Mouse (Mus musculus) embryonic stem cell, embryonic (primary cell): ENCODE measurements around the gene Aanat.

Source experiments
- CTCF ChIA-PET, 4 experiments: fragments of 300-600 bp in 2 of 4; fragments of 350-600 bp in 2 of 4; sonication (Branson Sonifier 250); formaldehyde crosslinking; loops; one replicate each; lab custom pipeline; 2022; ENCODE audit warnings: inconsistent platforms in 2 of 4; lab: Charles Lee
- POLR2A ChIA-PET, 4 experiments: fragments of 300-600 bp in 2 of 4; fragments of 350-600 bp in 2 of 4; sonication (Branson Sonifier 250); formaldehyde crosslinking; loops; one replicate each; lab custom pipeline; 2022; ENCODE audit warnings: antibody characterized with exemption in 4 of 4, inconsistent platforms in 1 of 4; lab: Charles Lee

The Aanat gene

GRCm38 (mm10) chr11:116565283-116566041 lies 20.8 kb upstream of the Aanat start:
- ChIA-PET POLR2A (interaction anchor here in 3 of 4 experiments (0.6 to 3.2 kb wide), 7 partner anchors 9 to 182 kb away, joined by 3 to 9 read pairs (median 3); no protein-coding TSS in a partner anchor), CTCF (interaction anchor here in 3 of 4 experiments (0.7 to 3.3 kb wide), 8 partner anchors 21 to 350 kb away, joined by 3 to 10 read pairs (median 3); partner anchors contain the start of gene Aanat (in 3 of the 3))

- POLR2A ChIA-PET: interaction anchor here in 3 of 4 experiments (0.6 to 3.2 kb wide), 8 partner anchors 8 to 769 kb away, joined by 3 to 9 read pairs (median 4); no protein-coding TSS in a partner anchor
- CTCF ChIA-PET: interaction anchor here (1.0 to 3.3 kb wide), 10 partner anchors 13 to 61 kb away, joined by 3 to 11 read pairs (median 5); partner anchors contain the start of gene Aanat (in 2 of the 4)
These were observed 18.7 kb upstream of the Aanat start for GRCm38 (mm10) chr11:116567531-116567930.

DNA sequence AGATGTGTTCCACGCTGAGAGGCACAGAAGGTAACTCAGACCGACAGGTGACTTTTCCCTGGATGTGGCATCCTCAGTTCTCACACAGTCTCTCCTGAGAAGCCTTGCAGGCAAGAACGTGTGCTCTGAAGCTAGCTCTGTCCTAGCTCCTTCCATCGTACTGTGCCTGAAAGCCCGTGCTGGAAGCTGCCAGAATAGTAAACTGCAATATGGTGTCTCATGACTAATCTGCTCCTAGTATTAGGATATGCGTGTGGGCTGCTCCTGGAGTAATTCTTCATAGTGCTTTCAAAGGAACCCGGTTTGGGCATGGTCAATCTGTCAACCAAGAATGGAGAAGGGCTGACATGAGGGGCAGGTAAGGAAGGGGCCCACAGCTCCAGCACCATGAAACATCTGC lies 15.4 kb upstream of the Aanat start:
- ChIA-PET POLR2A (interaction anchor here in 3 of 4 experiments (0.6 to 1.4 kb wide), 6 partner anchors 24 to 72 kb away, joined by 3 to 4 read pairs (median 3); no protein-coding TSS in a partner anchor), CTCF (interaction anchor here in 3 of 4 experiments (1.2 to 7.9 kb wide), 7 partner anchors 15 to 54 kb away, joined by 3 to 56 read pairs (median 6); partner anchors contain the start of gene Aanat (in 2 of the 3))

- ChIA-PET POLR2A (interaction anchor here in 3 of 4 experiments (0.5 to 2.3 kb wide), 10 partner anchors 11 to 874 kb away, joined by 3 to 5 read pairs (median 4); partner anchors contain the start of genes Aanat (in 2 of the 3) and Evpl (in 1 of the 3)), CTCF (interaction anchor here (0.5 to 7.9 kb wide), 12 partner anchors 15 to 231 kb away, joined by 3 to 56 read pairs (median 4); partner anchors contain the start of gene Aanat (in 1 of the 4))
These were observed 14.2 kb upstream of the Aanat start for GRCm38 (mm10) chr11:116571767-116572679.

DNA sequence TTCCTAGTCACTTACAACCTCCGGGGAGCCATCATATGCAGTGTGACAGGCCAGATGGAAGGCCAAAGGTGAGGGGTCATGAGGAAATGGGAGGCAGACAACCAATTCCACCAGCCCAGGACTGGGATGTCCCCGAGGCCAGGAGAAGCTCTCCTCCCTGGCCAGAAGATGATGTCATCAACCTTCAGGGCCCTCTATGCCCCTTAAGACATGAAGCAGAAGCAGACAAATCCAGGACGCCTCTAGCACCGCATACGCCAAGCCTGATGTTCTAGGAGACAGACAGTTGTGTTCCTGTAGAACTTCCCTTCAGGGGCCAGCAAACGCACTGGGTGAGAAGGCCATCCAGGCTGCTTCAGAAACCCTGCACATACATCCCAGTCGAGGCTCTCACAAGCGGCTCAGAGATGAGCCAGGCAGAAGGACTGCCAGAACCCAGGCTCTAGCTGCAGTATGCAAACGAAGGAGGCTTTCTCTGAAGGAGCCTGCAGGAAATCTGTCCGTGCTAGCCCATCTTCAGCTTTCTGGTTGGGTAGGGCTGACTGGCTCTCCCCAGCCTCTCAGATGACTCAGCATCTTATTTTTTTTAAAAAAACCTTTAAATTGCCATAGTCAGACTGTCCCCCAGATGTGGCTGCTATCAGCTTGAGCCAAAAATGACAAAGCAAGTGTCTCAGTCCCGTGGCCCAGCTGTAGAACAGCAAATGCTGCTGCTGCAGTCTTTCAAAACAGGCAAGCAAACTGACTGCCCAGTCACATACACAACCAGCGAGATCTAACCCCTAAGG lies 13.3 kb upstream of the Aanat start:
- POLR2A ChIA-PET: interaction anchor here in 3 of 4 experiments (0.6 to 3.5 kb wide), 14 partner anchors 12 to 1155 kb away, joined by 3 to 14 read pairs (median 3); partner anchors contain the start of genes Aanat (in 2 of the 3) and Evpl (in 1 of the 3)
- CTCF ChIA-PET: interaction anchor here in 3 of 4 experiments (0.5 to 7.9 kb wide), 10 partner anchors 13 to 56 kb away, joined by 3 to 56 read pairs (median 5); partner anchors contain the start of gene Aanat (in 2 of the 3)

DNA sequence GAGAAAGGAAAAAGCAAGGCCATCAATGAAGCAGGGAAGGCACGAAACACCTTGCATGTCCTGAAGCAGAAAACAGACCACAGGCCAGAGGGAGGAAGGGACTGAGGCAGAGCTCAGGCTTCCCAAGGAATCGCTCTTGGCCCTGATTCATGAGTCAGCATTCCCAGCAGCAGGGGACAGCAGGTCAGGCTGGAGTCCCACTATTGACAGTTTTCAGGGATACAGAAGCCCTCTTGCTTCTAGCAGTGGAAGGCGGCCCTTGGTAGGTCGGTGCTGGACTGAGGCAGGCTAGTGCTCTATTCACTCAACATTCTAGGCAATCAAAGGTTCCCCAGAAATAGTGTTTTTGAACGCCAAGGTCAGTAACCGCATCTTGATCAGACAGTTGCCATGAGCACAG lies 11.7 kb upstream of the Aanat start:
- CTCF ChIA-PET: interaction anchor here in 3 of 4 experiments (1.0 to 7.9 kb wide), 9 partner anchors 12 to 54 kb away, joined by 3 to 56 read pairs (median 6); partner anchors contain the start of gene Aanat (in 2 of the 3)
- POLR2A ChIA-PET: interaction anchor here in 3 of 4 experiments (0.6 to 5.0 kb wide), 23 partner anchors 9 to 285 kb away, joined by 3 to 50 read pairs (median 4); partner anchors contain the start of genes Aanat (in 3 of the 3) and Prpsap1 (in 1 of the 3)

DNA sequence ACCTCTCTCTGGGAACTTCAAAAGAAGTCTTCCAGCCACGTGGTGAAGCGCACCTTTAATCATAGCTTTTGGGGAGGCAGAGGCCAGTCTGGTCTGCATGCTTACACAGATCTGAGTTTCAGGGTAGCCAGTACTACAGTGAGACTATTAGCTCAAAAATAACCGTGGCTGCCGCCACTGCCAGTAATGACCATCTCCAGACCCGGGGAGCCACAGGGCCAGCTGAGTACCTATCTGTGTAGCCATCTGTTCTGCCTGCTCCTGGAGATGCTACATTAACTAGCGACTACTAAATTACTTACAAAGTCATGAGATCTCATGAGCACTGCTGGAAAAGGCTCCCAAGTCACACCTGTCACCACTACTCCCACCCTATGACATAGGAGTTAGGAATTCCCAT lies 11.2 kb upstream of the Aanat start:
- CTCF ChIA-PET: interaction anchor here (0.6 to 7.9 kb wide), 15 partner anchors 11 to 693 kb away, joined by 3 to 56 read pairs (median 6); partner anchors contain the start of gene Aanat (in 4 of the 4)
- POLR2A ChIA-PET: interaction anchor here in 3 of 4 experiments (0.6 to 5.0 kb wide), 22 partner anchors 9 to 285 kb away, joined by 3 to 50 read pairs (median 4); partner anchors contain the start of genes Aanat (in 2 of the 3) and Prpsap1 (in 1 of the 3)

- ChIA-PET CTCF (interaction anchor here (0.5 to 7.9 kb wide), 22 partner anchors 11 to 694 kb away, joined by 3 to 56 read pairs (median 4); partner anchors contain the start of gene Aanat (in 4 of the 4)), POLR2A (interaction anchor here (0.6 to 5.0 kb wide), 25 partner anchors 10 to 140 kb away, joined by 3 to 50 read pairs (median 3); partner anchors contain the start of genes Aanat (in 3 of the 4) and Prpsap1 (in 1 of the 4))
These were observed 10.8 kb upstream of the Aanat start for GRCm38 (mm10) chr11:116575396-116575795.

GRCm38 (mm10) chr11:116579280-116579679 lies 7.0 kb upstream of the Aanat start:
- POLR2A ChIA-PET: interaction anchor here in 2 of 4 experiments (0.6 to 1.4 kb wide), 2 partner anchors 19 to 431 kb away, joined by 3 to 12 read pairs; no protein-coding TSS in a partner anchor
- CTCF ChIA-PET: interaction anchor here in 1 of 4 experiments (1.3 to 1.7 kb wide), 2 partner anchors 13 to 24 kb away, joined by 4 read pairs; no protein-coding TSS in a partner anchor

DNA sequence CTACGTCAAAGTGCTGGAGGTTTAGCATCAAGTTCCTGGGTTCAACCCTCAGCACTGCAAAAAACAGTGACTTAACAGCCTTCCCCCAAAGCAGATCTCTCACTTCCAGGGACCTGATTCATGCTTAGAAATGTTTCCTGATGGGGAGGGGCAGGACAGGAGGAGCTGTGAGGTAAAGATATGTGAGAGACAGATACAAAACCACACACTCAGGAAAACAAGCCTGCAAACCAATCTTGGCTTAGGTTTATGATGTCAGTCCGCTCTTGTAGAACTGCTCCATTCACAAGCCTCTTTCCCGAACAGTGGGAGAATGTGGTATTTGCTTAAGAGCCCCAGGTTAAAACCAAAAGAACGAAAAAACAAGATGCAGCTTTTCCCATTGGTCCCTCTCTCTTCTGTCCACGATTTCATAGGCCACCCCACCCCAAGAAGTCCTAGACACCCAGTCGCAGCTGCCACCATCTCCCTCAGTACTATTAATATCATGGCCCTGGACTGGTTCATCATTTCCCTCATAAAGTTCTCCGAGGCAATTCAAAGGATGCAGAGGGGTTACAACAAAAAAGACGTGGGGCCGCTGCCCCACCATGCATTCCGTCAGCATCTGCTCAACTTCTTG lies 6.1 kb upstream of the Aanat start:
- CTCF ChIA-PET: interaction anchor here in 2 of 4 experiments (0.7 to 1.3 kb wide), 2 partner anchors 12 kb away, joined by 3 to 4 read pairs; no protein-coding TSS in a partner anchor
- POLR2A ChIA-PET: interaction anchor here in 2 of 4 experiments (0.6 to 1.4 kb wide), 2 partner anchors 18 to 430 kb away, joined by 3 to 12 read pairs; no protein-coding TSS in a partner anchor

DNA sequence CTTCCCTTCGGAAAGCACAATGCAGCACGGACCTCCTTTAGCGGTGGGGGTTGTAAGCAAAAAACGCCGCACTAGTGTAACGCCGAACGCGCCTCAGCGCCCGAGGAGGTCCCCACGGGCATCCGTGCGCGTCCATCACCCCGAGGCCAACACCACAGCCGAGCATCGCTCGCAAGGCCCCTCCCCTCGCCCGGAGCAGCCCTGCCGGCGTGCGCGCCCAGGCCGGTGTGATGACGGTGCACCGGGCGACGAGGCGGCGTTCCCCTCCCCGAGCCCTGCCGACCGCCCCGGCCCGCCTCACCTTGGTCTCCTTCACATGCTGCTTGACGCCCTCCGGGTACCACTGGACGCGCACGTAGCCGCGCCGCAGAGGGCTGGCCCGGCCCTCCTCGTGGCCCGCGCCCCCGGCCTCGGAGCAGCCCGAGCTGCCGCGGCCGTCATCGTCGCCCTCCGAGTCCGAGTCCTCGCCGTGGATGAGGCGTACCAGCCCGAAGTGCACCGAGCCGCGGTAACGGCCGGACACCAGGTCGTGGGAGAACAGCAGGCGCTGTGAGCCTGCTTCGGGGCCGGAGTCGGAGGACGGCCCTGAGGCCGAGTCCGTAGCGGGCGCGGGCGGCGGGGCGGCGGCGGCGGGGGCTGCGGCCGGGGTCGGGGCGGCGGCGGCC lies 5.4 kb upstream of the Aanat start:
- POLR2A ChIA-PET: no interaction called here
- CTCF ChIA-PET: interaction anchor here in 1 of 4 experiments (0.9 kb wide), 1 partner anchor 11 kb away, joined by 3 read pairs; no protein-coding TSS in a partner anchor

GRCm38 (mm10) chr11:116581376-116581814 lies 4.8 kb upstream of the Aanat start, which contains the start of gene Ube2o:
Ube2o (minus strand) TSS chr11:116581447.
- POLR2A ChIA-PET: interaction anchor here in 1 of 4 experiments (0.6 kb wide), 1 partner anchor 86 kb away, joined by 11 read pairs; no protein-coding TSS in a partner anchor
- CTCF ChIA-PET: interaction anchor here in 1 of 4 experiments (0.9 kb wide), 1 partner anchor 11 kb away, joined by 3 read pairs; no protein-coding TSS in a partner anchor

DNA sequence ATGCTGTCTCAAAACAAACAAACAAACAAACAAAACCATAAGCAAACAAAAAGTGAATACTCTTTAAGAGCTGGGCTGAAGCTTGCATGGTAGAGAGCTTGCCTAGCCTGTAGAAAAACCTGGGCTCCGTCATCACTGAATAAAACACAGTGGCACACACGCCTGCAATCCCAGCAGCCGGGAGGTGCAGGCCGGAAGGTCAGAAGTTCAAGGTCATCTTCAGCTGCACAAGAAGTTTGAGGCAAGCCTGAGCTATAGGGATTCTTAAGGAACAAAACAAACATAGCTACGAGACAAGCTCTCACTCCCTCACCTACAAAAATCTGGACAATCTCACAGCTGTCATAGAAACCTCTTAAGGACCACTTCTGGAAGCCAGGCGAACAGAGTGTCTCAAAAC lies 550 bp upstream of the Aanat start:
- POLR2A ChIA-PET: interaction anchor here (0.6 to 3.4 kb wide), 35 partner anchors 9 to 650 kb away, joined by 3 to 50 read pairs (median 4); partner anchors contain the start of genes Mfsd11 (in 2 of the 4), Srsf2 (in 2 of the 4) and Mrpl38 (in 1 of the 4)
- CTCF ChIA-PET: interaction anchor here (0.6 to 3.9 kb wide), 41 partner anchors 9 to 589 kb away, joined by 3 to 56 read pairs (median 6); partner anchors contain the start of genes Prpsap1 (in 1 of the 4) and Rhbdf2 (in 1 of the 4)
